Mouse (Mus musculus) c-Kit-negative CD71-positive TER-119-positive erythroid progenitor cells, embryonic 14.5 days (primary cell): ENCODE results near the gene Selenof.
"Not testable (repeated sequence)": the region's sequence is repeated elsewhere in the genome, so short reads cannot be mapped to it uniquely, and the experiment has no call there.

Experiments used
- DNase-seq: peaks from one replicate; pipeline ENCODE4 v3.0.0-alpha.2; 2013; ENCODE audit warnings: low read depth, low spot score

Gene Selenof

DNA sequence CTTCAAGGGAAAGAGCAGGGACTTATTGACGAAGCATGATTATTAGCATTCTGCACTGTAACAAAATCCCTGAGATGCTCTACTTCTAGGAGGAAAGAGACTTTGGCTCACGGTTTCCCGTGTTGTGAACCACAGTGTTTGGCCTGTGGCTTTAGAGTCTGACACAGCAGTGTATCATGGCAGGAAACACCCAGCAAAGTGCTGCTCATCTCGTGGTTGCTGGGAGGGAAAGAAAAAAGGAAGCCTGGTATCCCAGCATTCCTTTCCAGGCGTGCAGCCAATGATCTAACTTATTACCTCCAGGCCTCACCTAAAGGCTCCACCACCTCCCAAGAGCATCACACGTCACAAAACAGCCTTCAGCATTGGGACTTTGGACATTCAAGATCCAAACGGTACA is 32.7 kb downstream of the Selenof start:
- DNase-seq, result no peak

DNA sequence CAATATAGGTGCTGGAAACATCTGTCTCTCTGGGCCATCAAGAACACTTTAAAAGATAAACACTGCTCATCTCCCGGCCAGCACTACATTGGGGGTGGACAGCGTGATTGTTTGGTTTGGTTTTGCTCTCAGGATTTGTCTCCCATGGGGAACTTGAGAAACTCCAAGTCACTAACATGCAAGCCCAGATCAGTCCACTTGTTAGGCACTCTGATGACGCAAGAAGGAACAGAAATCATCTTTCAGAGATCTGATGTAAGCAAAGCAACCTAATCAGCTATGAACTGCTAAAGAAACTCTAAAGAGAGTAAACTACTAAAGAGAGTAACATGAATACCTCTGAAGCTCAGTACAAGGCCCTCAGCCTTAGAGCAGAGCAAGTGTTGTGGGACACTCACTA is 33.5 kb downstream of the Selenof start:
- no peak for DNase-seq

DNA sequence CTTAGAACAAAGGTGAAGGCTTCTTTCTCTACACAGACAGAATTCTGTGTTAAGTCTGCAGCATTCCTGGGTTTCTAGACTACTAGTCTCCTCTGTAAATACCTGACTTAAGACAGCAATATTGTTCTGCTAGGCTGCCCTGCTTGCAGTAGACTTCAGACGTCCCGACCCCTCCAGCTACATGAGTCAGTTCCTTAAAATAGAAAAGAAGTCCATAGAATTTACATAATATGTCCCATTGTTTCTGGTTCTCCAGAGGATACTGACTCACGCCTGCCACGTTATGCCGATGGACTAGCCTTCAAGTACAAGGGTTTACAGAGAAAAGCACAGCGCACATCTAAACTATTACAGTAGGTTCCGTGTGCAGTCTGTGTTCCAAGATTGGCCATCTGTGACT is 34.1 kb downstream of the Selenof start:
- DNase-seq, result no peak

DNA sequence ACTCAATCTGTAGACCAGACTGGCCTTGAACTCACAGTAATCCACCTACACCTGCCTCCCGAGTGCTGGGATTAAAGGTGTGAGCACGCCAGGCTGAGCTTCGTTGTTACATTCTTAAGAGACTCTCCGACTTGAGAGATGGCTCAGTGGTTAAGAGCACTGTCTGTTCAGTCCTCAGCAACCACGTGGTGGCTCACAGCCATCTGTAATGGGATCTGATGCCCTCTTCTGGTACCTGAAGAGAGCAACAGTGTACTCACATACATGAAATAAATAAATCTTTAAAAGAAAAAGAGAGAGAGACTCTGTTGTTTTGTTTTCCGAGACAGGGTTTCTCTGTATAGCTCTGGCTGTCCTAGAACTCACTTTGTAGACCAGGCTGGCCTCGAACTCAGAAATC is 35.7 kb downstream of the Selenof start:
- DNase-seq, result not testable (repeated sequence)

DNA sequence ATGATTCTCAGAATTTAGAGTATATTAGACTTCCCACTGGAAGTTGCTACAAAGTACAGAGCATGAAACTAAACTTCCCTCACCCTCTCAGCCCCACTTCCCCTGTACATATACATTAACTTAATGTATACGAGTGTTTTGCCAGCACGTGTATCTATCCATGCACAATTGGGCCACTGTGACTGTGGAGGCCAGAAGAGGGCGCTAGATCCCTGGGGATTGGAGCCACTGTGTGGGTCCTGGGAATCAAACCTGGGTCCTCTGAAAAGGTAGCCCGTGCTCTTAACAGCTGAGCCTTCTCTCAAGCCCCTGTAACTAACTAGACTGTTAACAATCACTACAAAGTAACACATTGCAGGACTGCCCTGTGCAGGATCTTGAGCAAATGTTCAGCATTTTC is 36.3 kb downstream of the Selenof start:
- DNase-seq, result peak; percentile 33

DNA sequence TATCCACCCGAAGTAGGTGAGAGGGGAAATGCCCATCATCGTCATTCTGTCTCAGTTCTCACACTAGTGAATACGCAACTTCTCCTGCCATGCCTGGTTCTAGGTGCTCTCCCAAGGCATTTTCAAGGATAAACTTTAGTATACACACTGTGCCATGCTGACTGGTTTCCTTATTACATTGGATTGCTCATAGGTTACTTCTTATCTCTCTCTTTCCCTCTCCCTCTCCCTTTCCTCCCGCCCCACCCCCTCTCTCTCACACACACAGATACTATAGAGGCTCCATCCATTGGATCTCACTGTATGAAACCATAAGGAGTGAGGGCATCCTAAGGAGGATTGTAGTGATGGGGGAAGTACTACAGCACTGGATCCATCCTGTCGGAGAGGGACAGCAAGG is 38.0 kb downstream of the Selenof start:
- DNase-seq, result no peak

DNA sequence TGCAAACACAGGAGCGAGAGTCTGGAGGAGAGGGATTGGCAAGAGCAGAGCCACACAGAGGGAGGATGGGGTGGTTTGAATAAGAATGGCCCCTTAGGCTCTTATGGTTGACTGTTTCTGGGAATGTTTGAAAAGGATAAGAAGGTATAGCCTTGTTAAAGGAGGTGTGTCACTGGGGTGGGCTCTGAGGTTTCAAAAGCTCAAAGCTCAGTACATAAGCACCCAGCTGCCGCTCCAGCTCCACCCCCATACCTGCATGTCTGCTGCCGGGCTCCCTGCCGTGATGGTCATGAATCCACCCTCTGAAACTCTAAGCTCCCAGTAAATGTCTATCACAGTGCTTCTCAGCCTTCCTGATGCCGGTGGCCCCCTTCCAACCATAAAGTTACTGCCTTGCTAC is 40.7 kb downstream of the Selenof start:
- no peak for DNase-seq

DNA sequence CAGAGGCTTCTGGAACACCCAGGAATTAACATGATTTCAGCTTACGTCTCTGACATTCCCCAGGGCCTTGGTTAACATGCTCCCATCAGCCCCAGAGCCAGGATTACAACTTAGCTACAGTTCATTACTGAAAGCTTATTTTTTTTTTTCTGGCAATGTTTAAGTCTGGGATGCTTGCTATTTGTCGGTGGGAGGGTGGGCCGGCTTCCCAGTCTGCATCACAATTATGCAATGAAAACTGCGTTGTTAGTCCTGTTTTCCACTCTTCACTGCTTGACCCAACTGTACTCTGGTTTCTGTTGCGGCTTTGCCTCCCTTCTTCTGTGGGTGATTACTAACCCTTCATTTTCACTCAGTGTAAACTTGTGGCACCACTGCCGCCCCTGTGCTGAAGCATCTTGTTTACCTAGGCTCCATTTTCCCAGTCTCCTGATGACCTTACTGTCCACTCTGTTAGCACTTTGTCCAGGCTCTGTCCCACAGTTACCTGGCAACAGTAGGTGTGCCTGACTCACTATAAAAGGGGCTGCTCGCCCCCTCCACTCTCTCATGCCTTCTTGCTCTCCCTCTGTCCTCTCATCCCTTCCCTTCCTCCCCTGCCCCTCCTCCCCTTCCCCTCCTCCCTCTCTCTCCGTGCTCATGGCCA is 41.6 kb downstream of the Selenof start:
- no peak for DNase-seq

DNA sequence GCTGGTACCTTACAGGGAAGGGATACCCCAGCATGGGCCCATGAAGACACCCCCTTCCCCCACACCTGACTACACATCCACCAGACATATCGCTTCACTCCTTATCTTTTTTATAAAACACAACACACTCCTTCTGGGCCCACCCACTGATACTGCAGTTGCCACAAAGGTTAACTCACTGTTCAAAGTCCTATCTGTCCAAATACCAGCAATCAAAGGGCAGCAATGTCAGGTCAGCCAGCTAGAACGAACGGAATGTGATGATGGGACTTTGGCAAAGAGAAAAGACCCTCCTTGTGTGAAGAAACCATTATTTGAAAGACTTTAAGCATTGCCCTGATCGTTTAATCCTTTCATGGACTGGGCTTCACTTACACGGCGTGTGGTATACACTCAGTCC is 42.3 kb downstream of the Selenof start:
- no peak for DNase-seq

DNA sequence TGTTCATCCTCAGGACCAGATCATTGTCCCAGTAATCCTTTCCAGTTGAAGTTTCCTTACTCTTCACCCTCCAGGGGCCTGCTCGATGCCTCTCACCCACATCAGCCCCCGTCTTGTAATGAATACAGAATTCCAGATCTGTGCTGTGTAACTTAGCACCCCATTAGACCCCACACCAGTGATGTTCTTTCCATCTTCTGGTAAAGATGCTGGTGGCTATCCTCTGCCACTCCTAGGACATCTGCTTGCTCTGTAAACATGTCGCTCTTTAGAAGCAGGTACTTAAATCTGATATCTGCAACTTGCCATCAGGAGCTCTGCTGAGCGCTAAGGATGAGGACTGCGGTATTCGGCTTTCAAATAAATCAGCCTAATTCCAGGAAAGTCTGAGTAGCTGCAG is 44.2 kb downstream of the Selenof start:
- no peak for DNase-seq

DNA sequence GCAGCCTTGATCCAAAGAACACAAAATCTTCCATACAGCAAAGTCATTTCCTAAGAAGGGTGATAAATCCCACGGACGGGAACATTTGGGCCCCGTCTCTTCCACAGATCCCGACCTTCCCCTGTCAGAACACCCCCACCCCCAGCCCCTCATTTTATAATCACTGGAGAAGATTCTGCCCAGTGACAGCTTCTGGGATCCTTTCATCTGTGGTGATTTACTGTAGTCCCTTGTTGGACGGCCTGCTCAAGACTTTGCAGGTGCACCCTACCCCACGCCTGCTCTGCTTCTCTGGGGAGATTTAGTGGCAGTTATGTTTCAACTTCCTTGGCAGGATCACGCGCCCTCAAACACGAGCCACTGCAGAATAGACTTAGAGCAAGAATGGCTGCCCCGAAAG is 44.6 kb downstream of the Selenof start:
- DNase-seq, result no peak

DNA sequence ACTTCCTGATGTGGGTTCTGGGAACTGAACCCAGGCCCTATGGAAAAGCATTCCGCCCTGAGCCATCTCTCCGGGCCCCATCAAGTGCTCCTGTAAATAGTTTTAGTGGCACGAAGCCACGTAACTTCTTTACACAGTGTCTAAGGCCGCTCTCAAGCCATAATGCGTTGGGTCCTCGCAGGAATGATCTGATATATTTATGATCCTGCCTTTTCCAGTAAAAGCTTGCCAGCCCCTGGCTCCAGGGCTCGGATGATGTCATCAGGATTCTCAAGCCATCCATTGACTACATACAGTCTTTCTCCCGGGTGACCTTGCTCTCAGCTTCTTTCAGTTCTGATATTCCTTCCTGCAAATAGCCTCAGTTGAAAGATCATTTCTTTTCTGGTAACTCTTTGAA is 45.4 kb downstream of the Selenof start:
- DNase-seq, result no peak

DNA sequence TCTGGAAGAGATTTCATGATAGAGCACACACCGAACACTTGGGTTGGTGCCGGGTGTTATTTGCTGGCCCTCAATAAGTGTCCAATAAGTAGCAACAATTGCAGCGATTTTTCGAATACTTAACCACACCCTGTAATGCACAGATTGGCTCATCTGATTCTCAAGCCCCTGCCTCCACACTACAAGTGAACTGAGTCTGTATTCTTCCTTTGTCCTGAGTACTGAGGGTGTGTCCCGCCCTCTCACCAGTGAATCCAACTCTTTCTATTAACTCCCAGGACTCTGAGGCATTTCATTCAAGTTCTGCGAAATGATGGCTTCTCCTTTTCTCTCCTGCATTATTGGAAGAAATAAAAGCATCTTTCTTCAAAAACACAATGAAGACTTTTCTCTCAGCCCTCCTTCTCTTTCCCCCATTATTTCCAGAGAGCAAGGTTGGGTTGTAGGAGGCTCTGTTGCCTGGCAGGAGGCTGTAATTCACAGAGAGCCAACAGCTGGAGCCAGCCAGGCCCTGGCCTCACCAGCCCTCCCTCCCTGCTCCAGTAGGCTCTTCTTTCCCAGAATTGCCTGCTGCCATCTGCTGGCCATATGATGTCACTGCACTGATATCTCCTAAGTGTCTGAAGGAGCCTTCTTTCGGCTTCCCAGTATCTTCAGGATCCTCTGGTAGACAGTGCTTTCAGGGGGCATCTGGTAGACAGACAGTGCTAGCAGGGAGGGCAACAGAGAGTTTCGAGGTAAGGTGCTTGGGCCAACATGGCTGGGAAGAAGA is 46.7 kb downstream of the Selenof start:
- DNase-seq, result peak; percentile 73

DNA sequence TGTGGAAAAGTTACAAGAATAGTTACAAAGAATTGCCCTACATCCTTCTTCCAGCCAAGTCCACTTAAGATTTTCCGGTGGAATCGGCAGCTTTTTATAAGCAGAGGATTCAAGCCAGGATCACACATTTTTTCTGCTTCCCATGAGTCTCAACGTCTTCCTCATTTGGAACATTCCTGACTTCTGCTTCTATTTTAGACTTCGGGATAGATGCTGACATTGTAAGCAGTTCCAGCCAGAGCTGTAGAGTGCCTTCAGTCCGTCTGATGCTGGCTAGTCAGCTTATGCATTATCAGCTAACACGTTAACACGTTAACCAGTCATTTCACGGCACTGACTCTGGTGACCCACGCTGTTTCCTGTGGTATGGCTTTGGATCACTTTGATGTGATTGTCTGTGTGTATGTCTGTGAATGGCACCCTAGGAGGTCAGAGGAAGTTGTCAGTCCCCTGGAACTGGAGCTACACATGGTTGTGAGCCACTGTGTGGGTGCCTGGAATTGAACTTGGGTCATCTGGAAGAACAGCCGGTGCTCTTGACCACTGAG is 47.6 kb downstream of the Selenof start:
- DNase-seq, result no peak

DNA sequence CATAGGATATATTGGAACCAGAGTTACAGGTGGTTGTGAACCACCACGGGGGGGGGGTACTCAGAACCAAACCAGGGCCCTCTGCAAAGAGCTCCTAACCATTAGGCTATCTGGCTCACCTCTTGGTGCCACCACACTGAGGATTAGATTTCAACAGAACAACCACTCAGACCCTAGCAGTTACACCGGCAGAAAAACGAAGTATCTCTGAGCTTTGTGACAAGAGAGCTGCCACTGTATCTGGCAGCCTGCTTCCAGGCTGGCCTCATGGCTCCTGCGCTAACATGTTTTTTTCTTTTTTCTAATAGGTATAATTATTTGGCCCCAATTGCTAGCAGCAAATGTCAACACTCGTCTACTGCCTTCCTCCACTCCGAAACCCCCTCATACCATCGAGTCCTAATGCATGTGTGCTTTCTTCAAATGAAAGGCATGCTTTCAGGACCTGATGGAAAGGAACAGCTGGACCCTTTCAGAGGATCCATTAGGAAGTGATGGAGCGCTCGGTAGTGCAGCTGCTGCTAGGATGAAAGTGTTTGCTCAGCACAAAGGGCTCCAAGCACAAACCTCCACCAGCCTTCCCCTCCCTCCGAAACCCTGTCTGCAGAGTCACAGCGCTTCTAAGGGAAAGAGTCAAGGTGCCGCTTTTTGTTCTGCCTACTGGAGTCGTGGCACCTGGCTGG is 53.0 kb downstream of the Selenof start:
- DNase-seq, result no peak

DNA sequence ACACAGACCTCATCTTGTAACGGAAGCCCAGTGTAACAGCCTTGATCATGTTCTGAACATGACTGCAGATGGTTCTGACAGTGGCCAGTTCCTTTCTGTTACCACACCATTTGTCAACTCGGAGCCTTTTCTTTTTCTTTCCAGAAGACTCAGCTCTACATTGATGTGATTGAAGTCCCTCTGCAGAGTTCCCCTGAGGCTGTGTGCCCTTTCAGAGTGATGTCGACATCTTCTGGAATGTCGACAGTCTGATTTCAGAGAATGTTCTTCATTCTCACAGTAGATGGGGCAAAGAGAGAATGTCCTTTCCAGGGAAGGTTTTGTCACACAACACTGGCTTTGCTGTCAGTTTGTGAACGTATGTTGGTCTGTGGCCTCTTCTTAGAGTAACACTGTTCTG is 55.6 kb downstream of the Selenof start:
- no peak for DNase-seq

DNA sequence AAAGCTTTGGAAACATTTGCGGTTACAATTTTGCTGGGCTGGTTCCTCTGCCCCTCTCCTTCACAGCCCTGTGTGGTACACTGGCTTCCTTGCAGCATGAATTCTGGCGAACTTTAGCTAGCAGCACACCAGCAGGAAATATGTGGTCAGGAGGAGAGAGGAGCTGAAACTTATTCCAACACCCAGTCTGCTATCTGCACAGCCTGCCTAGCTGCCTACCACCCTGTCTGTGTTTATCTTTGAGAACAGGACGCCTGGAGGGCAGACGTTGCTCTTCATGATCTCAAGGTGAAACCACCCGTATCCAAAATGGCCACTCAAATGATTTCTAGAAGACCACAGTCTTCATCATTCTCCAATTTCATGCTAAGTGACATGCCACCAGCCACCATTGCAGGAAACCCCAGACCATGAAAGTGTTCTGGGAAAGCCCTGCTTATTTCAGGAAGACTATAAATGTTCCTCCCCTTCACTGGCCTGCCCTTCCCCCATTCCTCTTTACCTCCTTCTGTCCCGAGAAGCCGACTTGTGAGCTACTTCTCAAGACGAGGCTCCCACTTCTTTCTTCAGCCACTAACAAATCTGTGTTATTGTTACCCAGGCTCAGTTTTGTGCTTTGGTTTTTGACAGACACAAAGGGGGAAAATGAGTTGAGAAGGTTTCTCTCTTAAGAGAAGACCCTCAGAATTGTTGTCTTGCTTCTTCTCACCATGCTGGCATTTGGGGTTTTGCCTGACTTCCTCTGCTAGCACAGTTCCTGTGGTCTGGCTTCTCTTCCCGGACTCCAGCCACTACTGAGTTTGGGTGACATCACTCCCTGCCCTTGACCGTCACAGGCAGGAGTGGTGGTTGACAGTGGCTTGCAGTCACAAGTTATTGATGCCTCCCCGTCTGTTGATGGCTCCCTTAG is 58.2 kb downstream of the Selenof start:
- DNase-seq, result peak; percentile 80

DNA sequence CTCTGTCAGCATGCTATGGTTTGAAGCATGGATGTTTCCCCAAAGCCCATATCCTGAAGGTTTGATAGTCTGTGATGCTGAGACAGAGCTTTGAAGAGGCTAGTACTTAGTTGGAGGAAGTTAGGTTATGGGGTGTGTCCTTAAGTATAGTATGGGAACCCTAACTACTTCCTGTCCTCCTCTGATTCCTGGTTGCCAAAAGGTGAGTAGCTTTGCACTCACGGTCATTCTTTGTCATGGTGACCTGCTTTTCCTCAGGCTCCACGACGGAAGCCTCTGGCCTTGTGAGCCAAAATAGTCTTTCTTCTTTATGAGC is 58.8 kb downstream of the Selenof start:
- DNase-seq, result no peak

DNA sequence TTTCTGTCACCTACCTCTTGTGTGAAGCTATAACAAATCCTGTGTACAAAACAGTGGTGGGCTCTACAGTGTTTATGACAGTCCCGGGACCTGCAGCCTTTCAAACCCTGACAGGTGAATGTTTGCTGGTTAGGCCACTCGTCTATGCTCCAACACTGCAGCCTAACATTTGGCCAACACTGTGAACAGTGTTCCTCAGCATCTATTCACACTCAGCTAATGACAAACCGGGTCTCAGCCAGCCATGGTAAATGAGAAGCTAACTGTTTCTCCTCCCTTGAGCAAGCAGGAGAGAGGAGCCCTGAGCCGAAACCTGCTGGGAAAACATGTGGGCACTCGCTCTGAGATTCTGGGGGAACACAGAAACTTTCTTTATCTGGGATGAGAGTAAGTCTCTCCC is 65.1 kb downstream of the Selenof start:
- no peak for DNase-seq

DNA sequence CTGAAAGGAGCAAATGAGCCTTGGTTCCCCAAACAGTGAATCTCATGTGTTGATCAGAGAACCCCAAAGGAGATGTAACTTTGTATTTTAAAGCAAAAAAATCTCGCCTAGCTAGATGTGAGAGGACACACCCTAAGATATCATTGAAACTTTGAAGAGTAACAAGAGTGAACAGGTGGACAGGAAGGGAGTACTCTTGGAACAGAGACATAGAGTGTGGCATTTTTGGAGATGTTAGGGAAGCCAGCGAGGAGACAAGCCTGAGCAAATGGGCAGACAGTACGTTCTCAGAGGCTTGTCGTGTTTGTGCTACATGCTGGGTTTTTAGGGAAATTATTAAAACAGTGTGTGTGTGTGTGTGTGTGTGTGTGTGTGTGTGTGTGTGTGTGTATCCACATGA is 68.0 kb downstream of the Selenof start:
- no peak for DNase-seq

DNA sequence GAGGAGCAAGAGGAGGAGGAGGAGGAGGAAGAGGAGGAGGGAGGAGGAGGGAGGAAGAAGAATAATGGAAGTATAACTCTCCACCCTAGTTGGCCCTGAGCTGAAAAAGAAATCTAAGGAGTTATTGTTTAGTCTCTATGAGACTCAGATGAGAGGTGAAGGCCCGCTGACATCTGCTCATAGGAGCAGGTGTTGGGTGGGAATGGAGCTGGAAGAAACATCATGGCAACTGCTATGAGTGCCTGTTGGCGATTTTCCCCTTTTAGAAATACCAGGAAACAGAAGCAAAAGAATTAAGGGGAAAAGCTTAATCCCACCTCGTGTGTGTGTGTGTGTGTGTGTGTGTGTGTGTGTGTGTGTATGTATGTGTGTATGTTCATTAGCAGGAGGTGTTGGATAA is 69.3 kb downstream of the Selenof start:
- no peak for DNase-seq

DNA sequence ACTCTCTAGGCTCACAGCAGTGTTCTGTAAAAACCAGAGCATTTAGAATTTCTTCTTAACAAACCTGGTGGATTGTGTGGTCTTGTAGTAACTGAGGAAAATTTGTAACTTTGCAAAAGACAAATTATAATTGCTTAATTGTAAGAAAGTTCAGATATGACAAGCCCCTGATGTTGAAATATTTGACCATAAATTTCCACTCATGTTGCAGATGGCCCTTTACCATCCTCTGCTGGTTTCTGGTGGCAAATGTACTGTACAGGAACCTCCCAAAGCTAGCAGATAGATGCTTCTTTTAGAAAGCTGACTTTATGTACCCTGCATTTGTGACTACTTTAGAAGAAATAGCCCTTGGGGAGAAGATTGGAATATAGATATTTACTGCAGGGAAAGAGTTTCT is 69.9 kb downstream of the Selenof start:
- no peak for DNase-seq
